Mouse (Mus musculus) c-Kit-negative CD71-positive TER-119-positive erythroid progenitor cells, embryonic 14.5 days (primary cell): ENCODE measurements at regions not wholly inside any gene's neighbourhood (a gene's known extent, or its start where the extent isn't known, plus 50 kb on each side); places are given as distances from the start of the nearest gene placed in this dataset.

Source experiments
- DNase-seq: peaks from one replicate; pipeline ENCODE4 v3.0.0-alpha.2; 2013; ENCODE audit warnings: low read depth, low spot score

GRCm38 (mm10) chr13:99847531-99847930 is 53.4 kb downstream of the Cartpt start:
- no peak for DNase-seq

GRCm38 (mm10) chr13:99842626-99843025 is 58.3 kb downstream of the Cartpt start:
- no peak for DNase-seq

- no peak for DNase-seq
Observed at GRCm38 (mm10) chr13:99839446-99839845, 61.4 kb downstream of the Cartpt start.

GRCm38 (mm10) chr13:99837772-99838425 is 63.0 kb downstream of the Cartpt start:
- DNase-seq, result peak; percentile 16

- DNase-seq, result no peak
Observed at GRCm38 (mm10) chr13:99837180-99837579, 63.7 kb downstream of the Cartpt start.

- no peak for DNase-seq
Observed at GRCm38 (mm10) chr13:99836586-99836985, 64.3 kb downstream of the Cartpt start.

- DNase-seq, result no peak
Observed at GRCm38 (mm10) chr13:99835518-99835917, 65.4 kb downstream of the Cartpt start.

GRCm38 (mm10) chr13:99830080-99830724 is 70.7 kb downstream of the Cartpt start:
- DNase-seq, result no peak

GRCm38 (mm10) chr13:99827573-99827972 is 73.3 kb downstream of the Cartpt start:
- DNase-seq, result no peak

GRCm38 (mm10) chr13:99824625-99825024 is 76.3 kb downstream of the Cartpt start:
- no peak for DNase-seq

GRCm38 (mm10) chr13:99816666-99817065 is 84.2 kb downstream of the Cartpt start:
- no peak for DNase-seq

GRCm38 (mm10) chr13:99815786-99816185 is 85.1 kb downstream of the Cartpt start:
- no peak for DNase-seq

GRCm38 (mm10) chr13:99814801-99815200 is 86.1 kb downstream of the Cartpt start:
- DNase-seq, result no peak

GRCm38 (mm10) chr13:99814033-99814556 is 86.8 kb downstream of the Cartpt start:
- DNase-seq, result no peak

- no peak for DNase-seq
Observed at GRCm38 (mm10) chr13:99794448-99794847, 106.4 kb downstream of the Cartpt start.

- no peak for DNase-seq
Observed at GRCm38 (mm10) chr13:99793786-99794435, 107.0 kb downstream of the Cartpt start.

GRCm38 (mm10) chr13:99793001-99793400 is 107.9 kb downstream of the Cartpt start:
- no peak for DNase-seq

GRCm38 (mm10) chr13:99790951-99791350 is 109.9 kb downstream of the Cartpt start:
- DNase-seq, result no peak

- DNase-seq, result no peak
Observed at GRCm38 (mm10) chr13:99787760-99788159, 113.1 kb downstream of the Cartpt start.

- DNase-seq, result no peak
Observed at GRCm38 (mm10) chr13:99785427-99785826, 115.5 kb downstream of the Cartpt start.

- DNase-seq, result no peak
Observed at GRCm38 (mm10) chr13:99784314-99784713, 116.6 kb downstream of the Cartpt start.

- no peak for DNase-seq
Observed at GRCm38 (mm10) chr13:99782883-99783721, 117.8 kb downstream of the Cartpt start.
